Mouse (Mus musculus) bone marrow, adult 2 months (tissue): ENCODE results near the gene Adgrg1.

Source experiments
- CTCF ChIP-seq: fragments of 200-500 bp; IDR thresholded peaks from 2 replicates; pipeline ENCODE4 v1.5.1; 2011; ENCODE audit warnings: low read length, control low read depth; ENCODE audit not compliant: control insufficient read depth, insufficient read depth
- POLR2A ChIP-seq: fragments of 200-500 bp; IDR thresholded peaks from 2 replicates; pipeline ENCODE4 v1.6.1; 2011; ENCODE audit warnings: low read depth, mild to moderate bottlenecking, control low read depth, low read length, borderline replicate concordance; ENCODE audit not compliant: control insufficient read depth

- no peak for TF ChIP-seq POLR2A
- TF ChIP-seq CTCF = no peak
Measured at GRCm38 (mm10) chr8:95054927-95055510, 80.5 kb downstream of the Adgrg1 start, which contains the start of gene Drc7.
